Mouse (Mus musculus) central nervous system, embryonic 11.5 days (tissue): Measurements from ENCODE around the gene Cachd1. TPM values are rescaled to one million over a fixed set of nuclear protein-coding genes. Genes with fewer than 3 reads are reported as not detected.

Source experiments
- polyA plus RNA-seq: library from polyadenylated mRNA; depleted of rRNA; stranded (reverse); fragments of >200 nt; gene quantifications from 2 replicates; pipeline ENCODE4 v1.2.3, GENCODE M21; 2012; rRNA removed

Gene Cachd1
- 94.0 and 123 TPM in 2 replicates for polyA plus RNA-seq

GRCm38 (mm10) chr4:100776043-100776870 lies at the start of gene Cachd1:
TSS of gene Cachd1 (plus strand) at chr4:100776675.

GRCm38 (mm10) chr4:101020596-101020995 lies 244.1 kb downstream of the Cachd1 start, which contains the start of gene Gm10577:
TSS of gene Gm10577 (minus strand) at chr4:101020696.

GRCm38 (mm10) chr4:101068786-101069153 lies 292.3 kb downstream of the Cachd1 start, which contains the start of gene Raver2:
TSS of gene Raver2 (plus strand) at chr4:101068983.

Other genes starting within 250 kb of the Cachd1 start
- not detected in 2 replicates for gene Gm10577, start 244.0 kb downstream of the Cachd1 start, polyA plus RNA-seq